Comparison of ENCODE assay signal across 12 mouse cellular contexts in the genomic region with DNA sequence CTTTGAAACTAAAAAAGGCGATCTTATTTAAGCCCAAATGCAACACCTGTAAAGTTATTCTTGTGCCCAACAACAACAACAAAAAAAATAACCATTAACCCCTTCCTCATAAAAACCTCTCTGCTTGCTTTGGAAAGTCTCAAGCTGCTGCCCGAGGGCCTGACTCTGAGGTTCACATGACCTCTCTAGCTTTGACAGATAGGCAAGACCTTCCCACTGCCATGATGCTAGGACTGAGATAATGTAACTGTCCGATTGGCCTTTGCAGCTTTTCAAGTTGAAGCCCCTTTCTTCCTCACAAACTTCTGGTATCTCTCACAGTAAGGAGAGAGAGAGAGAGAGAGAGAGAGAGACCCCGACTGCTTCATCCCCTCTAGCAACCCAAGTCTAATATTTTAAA. TPM values are rescaled to one million over a fixed set of nuclear protein-coding genes. Genes with fewer than 3 reads are reported as not detected.
DNase-seq lines count a peak whose midpoint lies in the region; ATAC-seq and TF ChIP-seq lines count a peak whose summit lies in the region.
"Had no signal": no experiment of that assay in that cellular context is flagged by ENCODE, and none has a peak within 500 bp of the region (broad histone marks: within the 10 kb centered on the region; RNA-seq: fewer than 3 reads in every experiment).

No protein-coding gene starts in this region.

- H3K79me2 ChIP-seq in heart, adult 2 months (replicated peaks; ENCODE audit: control insufficient read depth, insufficient read depth, low read length), result no peaks in the 10 kb centered on the region

- intact Hi-C loops in heart, adult 2 months (cut with DNase I), result no loop called here
- intact Hi-C loops in heart, postnatal 36 days (cut with DNase I), result no loop called here

- no peak overlapping the region for H3K9ac ChIP-seq in heart, adult 2 months (ENCODE audit: low read depth, low read length)
- no peak overlapping the region for H3K9ac ChIP-seq in lung, embryonic 16.5 days (ENCODE audit: low read length)
- no peak overlapping the region for H3K9ac ChIP-seq in hindbrain, embryonic 15.5 days
- H3K9ac ChIP-seq: kidney, embryonic 15.5 days had no signal

- 62% methylated on average over 4 of the region's 4 CpGs for WGBS in heart, adult 2 months
- 46% methylated on average over 4 of the region's 4 CpGs for WGBS in lung, embryonic 16.5 days
- 52% methylated on average over 4 of the region's 4 CpGs for WGBS in hindbrain, embryonic 15.5 days

- no peaks in the 10 kb centered on the region for H3K27me3 ChIP-seq in heart, adult 2 months (ENCODE audit: control insufficient read depth, insufficient read depth, low read length)
- no peaks in the 10 kb centered on the region; the same call in 1 of the 2 replicates for H3K27me3 ChIP-seq in lung, embryonic 16.5 days (ENCODE audit: control insufficient read depth, insufficient read depth, low read depth, low read length)
- no peaks in the 10 kb centered on the region for H3K27me3 ChIP-seq in hindbrain, embryonic 15.5 days

- H3K4me3 ChIP-seq in heart, adult 2 months, result no peak overlapping the region
- H3K4me3 ChIP-seq in lung, embryonic 16.5 days (ENCODE audit: low read length), result no peak overlapping the region
- H3K4me3 ChIP-seq in hindbrain, embryonic 15.5 days, result no peak overlapping the region
- H3K4me3 ChIP-seq: kidney, embryonic 15.5 days; myocyte had no signal

- H3K4me2 ChIP-seq in lung, embryonic 16.5 days (ENCODE audit: low read depth, low read length), result 0 out of 2 replicates have a peak overlapping the region, but pooled peaks have one; percentile 19
- H3K4me2 ChIP-seq in hindbrain, embryonic 15.5 days, result peak overlapping the region; percentile 11; the same call in 1 of the 2 replicates
- H3K4me2 ChIP-seq: kidney, embryonic 15.5 days had no signal

- H3K9me3 ChIP-seq in lung, embryonic 16.5 days (ENCODE audit: control insufficient read depth, low read length), result no peaks in the 10 kb centered on the region
- no peaks in the 10 kb centered on the region for H3K9me3 ChIP-seq in hindbrain, embryonic 15.5 days
- H3K9me3 ChIP-seq: kidney, embryonic 15.5 days had no signal

- peaks cover 24% of the 10 kb centered on the region for H3K4me1 ChIP-seq in heart, adult 2 months (ENCODE audit: control insufficient read depth, insufficient read depth, low read length)
- peaks cover 47% of the 10 kb centered on the region; the same call in 1 of the 2 replicates for H3K4me1 ChIP-seq in lung, embryonic 16.5 days (replicated peaks; ENCODE audit: control insufficient read depth, insufficient read depth, low read length)
- peaks cover 65% of the 10 kb centered on the region for H3K4me1 ChIP-seq in hindbrain, embryonic 15.5 days (replicated peaks)

- TF ChIP-seq EP300 in heart, adult 2 months (IDR thresholded peaks at IDR 0.05; ENCODE audit: insufficient read depth, low read depth, low read length), result no peak

- TF ChIP-seq CTCF in heart, adult 2 months (IDR thresholded peaks at IDR 0.05), result no peak

- H3K27ac ChIP-seq in heart, adult 2 months, result peak overlapping the region; percentile 4
- no peak overlapping the region for H3K27ac ChIP-seq in lung, embryonic 16.5 days (ENCODE audit: low read length)
- peak overlapping the region; percentile 7; the same call in 1 of the 2 replicates for H3K27ac ChIP-seq in hindbrain, embryonic 15.5 days (replicated peaks)

- no peak for ATAC-seq in lung, embryonic 16.5 days (ENCODE audit: low read depth)
- no peak for ATAC-seq in hindbrain, embryonic 15.5 days (ENCODE audit: low FRiP score, low read depth)
- ATAC-seq in megakaryocyte-erythroid progenitor cell, adult 5-6 weeks (replicated peaks; ENCODE audit: low FRiP score, low TSS enrichment, poor library complexity, severe bottlenecking), result 0 out of 2 replicates have a peak, but pooled peaks have one; percentile 36

- no peak for TF ChIP-seq POLR2A in heart, adult 2 months (IDR thresholded peaks at IDR 0.05; ENCODE audit: insufficient read depth, low read depth, low read length)

- no peak for DNase-seq in heart, adult 2 months
- DNase-seq in heart, postnatal 36 days, result no peak
- DNase-seq in lung, postnatal 10 days, result no peak
- DNase-seq in frontal cortex, postnatal 36 days (ENCODE audit: low spot score in 2 of 2), result no peak
- no peak for DNase-seq in yolk sac, embryonic 10.5 days (ENCODE audit: low spot score)
- DNase-seq: cerebellum, postnatal 14 days; lung, adult 18-20 months had no signal

- peaks cover 49% of the 10 kb centered on the region for H3K36me3 ChIP-seq in heart, adult 2 months (ENCODE audit: control insufficient read depth, insufficient read depth, low read length)
- H3K36me3 ChIP-seq in lung, embryonic 16.5 days (ENCODE audit: control insufficient read depth, insufficient read depth, low read length), result no peaks in the 10 kb centered on the region
- H3K36me3 ChIP-seq in hindbrain, embryonic 15.5 days, result no peaks in the 10 kb centered on the region

RNA-seq across cellular contexts. Expression of a gene that starts 16.2 kb away (rescaled TPM):
- total RNA-seq in heart, adult 2 months (2021), result 10 to 100 TPM; 46.7 to 50.0 TPM
- 16.5 and 34.3 TPM in 2 replicates for polyA plus RNA-seq in heart, adult 2 months (2012; rRNA removed)
- 10 to 100 TPM; 53.1 to 54.2 TPM for total RNA-seq in heart, postnatal 36 days (2021)
- polyA plus RNA-seq in lung, embryonic 16.5 days (2015; fragmentation: Nextera tagmentation; extraction: Ambion mirVana), result 77.3 and 84.3 TPM in 2 replicates
- 37.0 and 38.0 TPM in 2 replicates for polyA plus RNA-seq in hindbrain, embryonic 15.5 days (2015; fragmentation: Nextera tagmentation; extraction: Ambion mirVana)
- total RNA-seq in megakaryocyte-erythroid progenitor cell, adult 5-6 weeks (2014; fragmentation: Nextera tagmentation), result 118 and 125 TPM in 2 replicates
- total RNA-seq in megakaryocyte-erythroid progenitor cell, adult 5-6 weeks (2017), result 113 and 119 TPM in 2 replicates
